Mouse (Mus musculus): ENCODE measurements around the gene Pdcd1lg2. TPM values are rescaled to one million over a fixed set of nuclear protein-coding genes. Genes with fewer than 3 reads are reported as not detected.
"Not testable (repeated sequence)": the region's sequence is repeated elsewhere in the genome, so short reads cannot be mapped to it uniquely, and the experiment has no call there.

Pdcd1lg2 gene
- polyA plus RNA-seq, 1 experiment from 2014 or later: not detected

DNA sequence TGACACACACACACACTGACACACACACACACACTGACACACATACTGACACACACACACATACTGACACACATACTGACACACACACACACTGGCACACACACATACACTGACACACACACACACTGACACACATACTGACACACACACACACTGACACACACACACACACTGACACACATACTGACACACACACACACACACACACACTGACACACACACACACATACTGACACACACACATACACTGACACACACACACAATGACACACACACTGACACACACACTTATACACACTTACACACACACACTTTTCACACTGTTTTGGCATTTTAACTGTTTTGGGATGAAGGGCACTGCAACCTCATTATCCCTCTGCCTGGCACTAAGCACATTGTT, 4.2 kb downstream of the Pdcd1lg2 start:
- not testable (repeated sequence) for H3K27me3 ChIP-seq (ENCODE audit: control insufficient read depth, insufficient read depth, low read length); H3K36me3 ChIP-seq (replicated peaks; ENCODE audit: control insufficient read depth, insufficient read depth, low read depth, low read length); H3K9me3 ChIP-seq (replicated peaks; ENCODE audit: control insufficient read depth, low read length); ATAC-seq (replicated peaks; ENCODE audit: insufficient number of reproducible peaks, low FRiP score, low TSS enrichment, low read depth); H3K27ac ChIP-seq (replicated peaks; ENCODE audit: low read depth, low read length); H3K4me3 ChIP-seq (ENCODE audit: low read depth, low read length); DNase-seq (ENCODE audit: low spot score); H3K4me1 ChIP-seq (ENCODE audit: control insufficient read depth, insufficient read depth, low read length); H3K4me2 ChIP-seq (ENCODE audit: low read depth, low read length); H3K9ac ChIP-seq (replicated peaks; ENCODE audit: low read length)

GRCm38 (mm10) chr19:29416393-29416902, 5.7 kb downstream of the Pdcd1lg2 start:
- WGBS: 67% methylated on average over 3 of the region's 3 CpGs

DNA sequence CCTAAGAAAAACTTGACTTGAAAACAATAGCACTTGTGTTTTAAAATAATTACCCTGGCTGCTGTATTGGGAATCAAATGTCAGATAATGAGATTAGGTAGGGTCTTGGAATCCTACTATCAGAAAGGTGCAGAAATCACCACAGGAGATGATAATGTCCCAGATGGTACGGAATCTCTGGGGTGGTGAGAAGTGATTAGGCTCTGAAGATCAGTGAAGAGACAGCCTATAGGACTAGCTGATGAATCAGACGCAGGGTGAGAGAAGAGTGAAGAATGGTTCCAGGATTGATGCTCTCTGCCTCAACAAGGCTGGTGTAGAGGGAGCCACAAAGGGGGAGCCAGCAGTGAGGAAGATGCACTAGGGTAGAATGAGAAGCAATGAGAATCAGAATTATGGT, 6.5 kb downstream of the Pdcd1lg2 start:
- no peak overlapping the region for H3K4me3 ChIP-seq (ENCODE audit: low read depth, low read length)
- no peak overlapping the region for H3K4me2 ChIP-seq (ENCODE audit: low read depth, low read length)
- no peaks in the 10 kb centered on the region for H3K9me3 ChIP-seq (replicated peaks; ENCODE audit: control insufficient read depth, low read length)
- ATAC-seq (replicated peaks; ENCODE audit: insufficient number of reproducible peaks, low FRiP score, low TSS enrichment, low read depth) (no peak), DNase-seq (ENCODE audit: low spot score) (no peak)
- H3K27ac ChIP-seq (replicated peaks; ENCODE audit: low read depth, low read length): no peak overlapping the region
- H3K36me3 ChIP-seq (replicated peaks; ENCODE audit: control insufficient read depth, insufficient read depth, low read depth, low read length): no peaks in the 10 kb centered on the region
- H3K4me1 ChIP-seq (ENCODE audit: control insufficient read depth, insufficient read depth, low read length): no peaks in the 10 kb centered on the region
- no peak overlapping the region for H3K9ac ChIP-seq (replicated peaks; ENCODE audit: low read length)
- WGBS: 54% methylated on average over 2 of the region's 2 CpGs
- H3K27me3 ChIP-seq (ENCODE audit: control insufficient read depth, insufficient read depth, low read length): no peaks in the 10 kb centered on the region

More at GRCm38 (mm10) chr19:29416393-29416902, 5.7 kb downstream of the Pdcd1lg2 start:
- Histone ChIP-seq H3K9ac (replicated peaks; ENCODE audit: low read length) (no peak overlapping the region), H3K4me1 (ENCODE audit: control insufficient read depth, insufficient read depth, low read length) (no peaks in the 10 kb centered on the region), H3K27me3 (ENCODE audit: control insufficient read depth, insufficient read depth, low read length) (no peaks in the 10 kb centered on the region), H3K9me3 (replicated peaks; ENCODE audit: control insufficient read depth, low read length) (no peaks in the 10 kb centered on the region), H3K27ac (replicated peaks; ENCODE audit: low read depth, low read length) (no peak overlapping the region), H3K4me2 (ENCODE audit: low read depth, low read length) (no peak overlapping the region), H3K36me3 (replicated peaks; ENCODE audit: control insufficient read depth, insufficient read depth, low read depth, low read length) (no peaks in the 10 kb centered on the region), H3K4me3 (ENCODE audit: low read depth, low read length) (no peak overlapping the region)
- DNase-seq (ENCODE audit: low spot score) (no peak), ATAC-seq (replicated peaks; ENCODE audit: insufficient number of reproducible peaks, low FRiP score, low TSS enrichment, low read depth) (no peak)

DNA sequence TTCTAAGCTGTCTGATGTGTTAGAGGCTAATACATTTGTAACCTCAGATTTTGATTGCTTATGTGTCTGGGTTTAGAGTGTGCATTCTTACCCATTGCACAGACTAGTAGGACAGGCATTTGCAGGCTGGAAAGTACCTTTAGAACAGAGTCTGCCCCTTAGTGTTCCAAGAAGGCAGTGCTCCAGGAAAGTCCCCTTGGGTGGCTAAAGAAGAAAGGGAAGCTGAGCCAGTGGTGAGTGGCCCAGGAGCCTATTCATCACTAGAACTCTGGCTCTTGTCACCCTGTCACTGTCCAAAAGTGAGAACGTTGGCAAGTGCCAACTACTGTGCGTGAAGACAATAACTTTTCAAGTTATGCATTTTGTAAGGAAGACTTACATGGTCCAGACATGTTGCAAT, 7.2 kb downstream of the Pdcd1lg2 start:
- DNase-seq (ENCODE audit: low spot score): no peak
- Histone ChIP-seq H3K4me3 (ENCODE audit: low read depth, low read length) (no peak overlapping the region), H3K27me3 (ENCODE audit: control insufficient read depth, insufficient read depth, low read length) (no peaks in the 10 kb centered on the region), H3K4me2 (ENCODE audit: low read depth, low read length) (no peak overlapping the region), H3K9ac (replicated peaks; ENCODE audit: low read length) (no peak overlapping the region), H3K36me3 (replicated peaks; ENCODE audit: control insufficient read depth, insufficient read depth, low read depth, low read length) (no peaks in the 10 kb centered on the region), H3K27ac (replicated peaks; ENCODE audit: low read depth, low read length) (no peak overlapping the region), H3K4me1 (ENCODE audit: control insufficient read depth, insufficient read depth, low read length) (no peaks in the 10 kb centered on the region), H3K9me3 (replicated peaks; ENCODE audit: control insufficient read depth, low read length) (no peaks in the 10 kb centered on the region)
- 83% methylated on average over 2 of the region's 2 CpGs for WGBS
- no peak for ATAC-seq (replicated peaks; ENCODE audit: insufficient number of reproducible peaks, low FRiP score, low TSS enrichment, low read depth)

- Histone ChIP-seq H3K4me3 (ENCODE audit: low read depth, low read length) (no peak overlapping the region), H3K4me2 (ENCODE audit: low read depth, low read length) (no peak overlapping the region), H3K27me3 (ENCODE audit: control insufficient read depth, insufficient read depth, low read length) (no peaks in the 10 kb centered on the region), H3K36me3 (replicated peaks; ENCODE audit: control insufficient read depth, insufficient read depth, low read depth, low read length) (no peaks in the 10 kb centered on the region), H3K9me3 (replicated peaks; ENCODE audit: control insufficient read depth, low read length) (no peaks in the 10 kb centered on the region), H3K9ac (replicated peaks; ENCODE audit: low read length) (no peak overlapping the region), H3K27ac (replicated peaks; ENCODE audit: low read depth, low read length) (no peak overlapping the region), H3K4me1 (ENCODE audit: control insufficient read depth, insufficient read depth, low read length) (no peaks in the 10 kb centered on the region)
- DNase-seq (ENCODE audit: low spot score) (no peak), ATAC-seq (replicated peaks; ENCODE audit: insufficient number of reproducible peaks, low FRiP score, low TSS enrichment, low read depth) (no peak)
- WGBS: 37% methylated on average over 9 of the region's 9 CpGs
Measured at GRCm38 (mm10) chr19:29418661-29419115, 8.0 kb downstream of the Pdcd1lg2 start.

GRCm38 (mm10) chr19:29419506-29419905, 8.8 kb downstream of the Pdcd1lg2 start:
- DNase-seq (ENCODE audit: low spot score) (no peak), ATAC-seq (replicated peaks; ENCODE audit: insufficient number of reproducible peaks, low FRiP score, low TSS enrichment, low read depth) (no peak)
- WGBS: 69% methylated on average over 3 of the region's 3 CpGs
- Histone ChIP-seq H3K9ac (replicated peaks; ENCODE audit: low read length) (no peak overlapping the region), H3K4me3 (ENCODE audit: low read depth, low read length) (no peak overlapping the region), H3K27me3 (ENCODE audit: control insufficient read depth, insufficient read depth, low read length) (no peaks in the 10 kb centered on the region), H3K36me3 (replicated peaks; ENCODE audit: control insufficient read depth, insufficient read depth, low read depth, low read length) (no peaks in the 10 kb centered on the region), H3K4me2 (ENCODE audit: low read depth, low read length) (no peak overlapping the region), H3K9me3 (replicated peaks; ENCODE audit: control insufficient read depth, low read length) (no peaks in the 10 kb centered on the region), H3K27ac (replicated peaks; ENCODE audit: low read depth, low read length) (no peak overlapping the region), H3K4me1 (ENCODE audit: control insufficient read depth, insufficient read depth, low read length) (no peaks in the 10 kb centered on the region)

DNA sequence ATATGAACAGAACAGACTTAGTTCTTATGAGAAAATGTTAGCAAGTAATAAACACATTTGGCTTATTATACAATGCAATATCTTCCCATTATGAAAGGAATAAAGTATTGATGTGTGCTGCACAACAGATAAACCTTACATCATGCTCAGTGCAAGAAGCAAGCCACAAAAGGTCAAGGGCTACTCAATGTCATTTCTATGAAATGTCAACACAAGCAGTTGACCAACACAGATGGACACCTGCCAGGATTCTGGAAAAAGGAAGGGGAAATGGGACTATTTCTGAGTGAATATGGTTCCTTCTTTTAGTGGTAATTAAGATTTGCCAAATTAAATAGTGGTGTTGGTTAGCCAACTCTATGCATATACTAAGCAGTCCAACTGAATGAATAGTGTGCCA, 9.2 kb downstream of the Pdcd1lg2 start:
- no peak overlapping the region for H3K4me3 ChIP-seq (ENCODE audit: low read depth, low read length)
- no peak for ATAC-seq (replicated peaks; ENCODE audit: insufficient number of reproducible peaks, low FRiP score, low TSS enrichment, low read depth)
- no peaks in the 10 kb centered on the region for H3K9me3 ChIP-seq (replicated peaks; ENCODE audit: control insufficient read depth, low read length)
- H3K27ac ChIP-seq (replicated peaks; ENCODE audit: low read depth, low read length): no peak overlapping the region
- no peak overlapping the region for H3K4me2 ChIP-seq (ENCODE audit: low read depth, low read length)
- no peaks in the 10 kb centered on the region for H3K36me3 ChIP-seq (replicated peaks; ENCODE audit: control insufficient read depth, insufficient read depth, low read depth, low read length)
- no peaks in the 10 kb centered on the region for H3K4me1 ChIP-seq (ENCODE audit: control insufficient read depth, insufficient read depth, low read length)
- no peak overlapping the region for H3K9ac ChIP-seq (replicated peaks; ENCODE audit: low read length)
- DNase-seq (ENCODE audit: low spot score): no peak
- no peaks in the 10 kb centered on the region for H3K27me3 ChIP-seq (ENCODE audit: control insufficient read depth, insufficient read depth, low read length)

- Histone ChIP-seq H3K9ac (replicated peaks; ENCODE audit: low read length) (no peak overlapping the region), H3K9me3 (replicated peaks; ENCODE audit: control insufficient read depth, low read length) (no peaks in the 10 kb centered on the region), H3K4me2 (ENCODE audit: low read depth, low read length) (no peak overlapping the region), H3K4me1 (ENCODE audit: control insufficient read depth, insufficient read depth, low read length) (no peaks in the 10 kb centered on the region), H3K36me3 (replicated peaks; ENCODE audit: control insufficient read depth, insufficient read depth, low read depth, low read length) (no peaks in the 10 kb centered on the region), H3K4me3 (ENCODE audit: low read depth, low read length) (no peak overlapping the region), H3K27ac (replicated peaks; ENCODE audit: low read depth, low read length) (no peak overlapping the region), H3K27me3 (ENCODE audit: control insufficient read depth, insufficient read depth, low read length) (no peaks in the 10 kb centered on the region)
- ATAC-seq (replicated peaks; ENCODE audit: insufficient number of reproducible peaks, low FRiP score, low TSS enrichment, low read depth): no peak
- no peak for DNase-seq (ENCODE audit: low spot score)
- 70% methylated on average over 8 of the region's 8 CpGs for WGBS
Measured at GRCm38 (mm10) chr19:29420397-29420796, 9.7 kb downstream of the Pdcd1lg2 start.
